Mouse (Mus musculus) retina, postnatal 7 days (tissue): ENCODE measurements around the gene Usp30.

Source experiments
- DNase-seq: peaks from one replicate; pipeline ENCODE4 v3.0.0-alpha.2; 2012; ENCODE audit warnings: low read depth, low spot score

The Usp30 gene

GRCm38 (mm10) chr5:114126499-114127244, 61.4 kb downstream of the Usp30 start:
- no peak for DNase-seq

GRCm38 (mm10) chr5:114127374-114128349, 62.4 kb downstream of the Usp30 start, which contains the start of gene Alkbh2:
TSS of gene Alkbh2 (minus strand) at chr5:114128218.
- DNase-seq = peak; percentile 71

GRCm38 (mm10) chr5:114129550-114130210, 64.4 kb downstream of the Usp30 start:
- no peak for DNase-seq

GRCm38 (mm10) chr5:114130211-114130605, 64.9 kb downstream of the Usp30 start, which contains the start of gene Ung:
TSS of gene Ung (plus strand) at chr5:114130386.
- DNase-seq = no peak

- DNase-seq = peak; percentile 83
These were observed 65.6 kb downstream of the Usp30 start for GRCm38 (mm10) chr5:114130698-114131520.

- DNase-seq = no peak
These were observed 66.2 kb downstream of the Usp30 start for GRCm38 (mm10) chr5:114131521-114131840.

- no peak for DNase-seq
These were observed 67.6 kb downstream of the Usp30 start for GRCm38 (mm10) chr5:114132841-114133240.

GRCm38 (mm10) chr5:114134091-114134534, 68.9 kb downstream of the Usp30 start:
- no peak for DNase-seq

GRCm38 (mm10) chr5:114135516-114135915, 70.3 kb downstream of the Usp30 start:
- no peak for DNase-seq

GRCm38 (mm10) chr5:114137481-114138276, 72.4 kb downstream of the Usp30 start:
- DNase-seq = no peak

GRCm38 (mm10) chr5:114138277-114139164, 73.3 kb downstream of the Usp30 start:
- no peak for DNase-seq

GRCm38 (mm10) chr5:114139175-114139574, 73.9 kb downstream of the Usp30 start:
- peak; percentile 67 for DNase-seq

- DNase-seq = no peak
These were observed 81.0 kb downstream of the Usp30 start, which contains the start of gene Acacb for GRCm38 (mm10) chr5:114146028-114146888. TSS of gene Acacb (plus strand) at chr5:114146535.

- no peak for DNase-seq
These were observed 82.0 kb downstream of the Usp30 start for GRCm38 (mm10) chr5:114147043-114147972.

GRCm38 (mm10) chr5:114152359-114153092, 87.3 kb downstream of the Usp30 start:
- DNase-seq = no peak

- DNase-seq = peak; percentile 29
These were observed 88.2 kb downstream of the Usp30 start for GRCm38 (mm10) chr5:114153490-114153889.
